Mouse (Mus musculus): ENCODE data around the gene Dmbx1.

Gene Dmbx1

GRCm38 (mm10) chr4:115939295-115940102 lies at the start of gene Dmbx1:
Gene Dmbx1, minus strand, starts transcription at chr4:115939926.
- DNase-seq (ENCODE audit: low spot score), result no peak

- no peak for DNase-seq (ENCODE audit: low spot score)
Observed at GRCm38 (mm10) chr4:115989382-115989781, 49.7 kb upstream of the Dmbx1 start.

GRCm38 (mm10) chr4:115987858-115988530 lies 48.3 kb upstream of the Dmbx1 start:
- DNase-seq (ENCODE audit: low spot score), result no peak

- no peak for DNase-seq (ENCODE audit: low spot score)
Observed at GRCm38 (mm10) chr4:115987436-115987835, 47.7 kb upstream of the Dmbx1 start.

- no peak for DNase-seq (ENCODE audit: low spot score)
Observed at GRCm38 (mm10) chr4:115984967-115985366, 45.2 kb upstream of the Dmbx1 start.

- DNase-seq (ENCODE audit: low spot score), result peak; percentile 94
Observed at GRCm38 (mm10) chr4:115984111-115984510, 44.4 kb upstream of the Dmbx1 start.

GRCm38 (mm10) chr4:115980676-115981075 lies 41.0 kb upstream of the Dmbx1 start:
- DNase-seq (ENCODE audit: low spot score), result peak; percentile 78

GRCm38 (mm10) chr4:115979437-115979836 lies 39.7 kb upstream of the Dmbx1 start:
- DNase-seq (ENCODE audit: low spot score), result no peak

GRCm38 (mm10) chr4:115978911-115979310 lies 39.2 kb upstream of the Dmbx1 start:
- DNase-seq (ENCODE audit: low spot score), result no peak

GRCm38 (mm10) chr4:115972543-115972942 lies 32.8 kb upstream of the Dmbx1 start:
- DNase-seq (ENCODE audit: low spot score), result no peak

GRCm38 (mm10) chr4:115964446-115964845 lies 24.7 kb upstream of the Dmbx1 start:
- peak; percentile 61 for DNase-seq (ENCODE audit: low spot score)

- no peak for DNase-seq (ENCODE audit: low spot score)
Observed at GRCm38 (mm10) chr4:115963751-115964150, 24.0 kb upstream of the Dmbx1 start.

GRCm38 (mm10) chr4:115962671-115963412 lies 23.1 kb upstream of the Dmbx1 start:
- peak; percentile 57 for DNase-seq (ENCODE audit: low spot score)

- no peak for DNase-seq (ENCODE audit: low spot score)
Observed at GRCm38 (mm10) chr4:115961991-115962390, 22.3 kb upstream of the Dmbx1 start.

- no peak for DNase-seq (ENCODE audit: low spot score)
Observed at GRCm38 (mm10) chr4:115959546-115959945, 19.8 kb upstream of the Dmbx1 start.

GRCm38 (mm10) chr4:115955494-115955775 lies 15.7 kb upstream of the Dmbx1 start:
- DNase-seq (ENCODE audit: low spot score), result no peak

GRCm38 (mm10) chr4:115954656-115955493 lies 15.1 kb upstream of the Dmbx1 start:
- DNase-seq (ENCODE audit: low spot score), result no peak

- no peak for DNase-seq (ENCODE audit: low spot score)
Observed at GRCm38 (mm10) chr4:115953559-115953958, 13.8 kb upstream of the Dmbx1 start.

GRCm38 (mm10) chr4:115952758-115953157 lies 13.0 kb upstream of the Dmbx1 start:
- peak; percentile 74 for DNase-seq (ENCODE audit: low spot score)

- DNase-seq (ENCODE audit: low spot score), result no peak
Observed at GRCm38 (mm10) chr4:115943669-115944314, 4.1 kb upstream of the Dmbx1 start.

- no peak for DNase-seq (ENCODE audit: low spot score)
Observed at GRCm38 (mm10) chr4:115941242-115941820, 1.6 kb upstream of the Dmbx1 start.

Data from testis, postnatal 10 days (tissue).